Mouse (Mus musculus) hindbrain, embryonic 12.5 days (tissue): ENCODE measurements at regions not wholly inside any gene's neighbourhood (a gene's known extent, or its start where the extent isn't known, plus 50 kb on each side); places are given as distances from the start of the nearest gene placed in this dataset.

Experiments
- ATAC-seq: fragments of 200-750 bp; cut with Nextera tagmentation; 2 replicates; pipeline ENCODE4 v1.8.0; 2017; ENCODE audit warnings: moderate TSS enrichment; ENCODE audit not compliant: low FRiP score
- H3K27ac ChIP-seq: fragments of 300-500 bp; sonication (generic); 2 replicates; pipeline ENCODE4 v1.5.1; 2016; ENCODE audit warnings: mild to moderate bottlenecking
- H3K27me3 ChIP-seq: fragments of 300-500 bp; sonication (generic); 2 replicates; pipeline ENCODE4 v1.6.1; 2016; ENCODE audit warnings: mild to moderate bottlenecking
- H3K36me3 ChIP-seq: fragments of 300-500 bp; sonication (generic); 2 replicates; pipeline ENCODE4 v1.6.1; 2016; ENCODE audit warnings: mild to moderate bottlenecking
- H3K4me1 ChIP-seq: fragments of 300-500 bp; sonication (generic); 2 replicates; pipeline ENCODE4 v1.6.1; 2016
- H3K4me2 ChIP-seq: fragments of 300-500 bp; sonication (generic); replicated peaks from 2 replicates; pipeline ENCODE4 v1.6.1; 2016; ENCODE audit warnings: mild to moderate bottlenecking
- H3K4me3 ChIP-seq: fragments of 300-500 bp; sonication (generic); 2 replicates; pipeline ENCODE4 v1.5.1; 2016; ENCODE audit warnings: mild to moderate bottlenecking
- H3K9ac ChIP-seq: fragments of 300-500 bp; sonication (generic); 2 replicates; pipeline ENCODE4 v1.6.1; 2016; ENCODE audit warnings: mild to moderate bottlenecking, moderate library complexity
- H3K9me3 ChIP-seq: fragments of 300-500 bp; sonication (generic); replicated peaks from 2 replicates; pipeline ENCODE4 v1.6.1; 2016; ENCODE audit warnings: mild to moderate bottlenecking
- WGBS: fragments of 180-500 bp; shearing (Covaris S2); methylation state at CpG from one replicate; pipeline ENCODE4 v1.1.7; 2016; 5-methylcytosine and 5-hydroxymethylcytosine counted together

DNA sequence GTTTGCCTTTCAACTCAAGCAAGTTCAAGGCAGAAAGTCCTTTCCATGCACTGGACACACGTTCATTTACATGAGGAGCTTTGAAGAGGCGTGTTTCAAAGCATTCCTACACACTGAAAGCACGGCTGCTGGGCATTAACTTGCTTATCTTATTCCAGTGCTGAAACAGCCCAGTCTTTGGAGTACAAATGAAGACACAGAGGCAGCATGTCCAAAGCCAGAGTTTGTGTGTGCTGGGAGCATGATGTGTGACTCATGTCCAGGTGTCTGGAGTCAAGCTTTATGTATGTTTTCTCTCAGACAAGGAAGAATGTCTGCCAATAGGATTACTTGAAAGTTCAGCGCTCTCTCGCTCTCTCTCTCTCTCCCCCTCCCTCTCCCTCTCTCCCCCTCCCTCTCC lies 287.2 kb upstream of the Adamts9 start:
- ATAC-seq, result no peak
- H3K36me3 ChIP-seq, result no peaks in the 10 kb centered on the region

DNA sequence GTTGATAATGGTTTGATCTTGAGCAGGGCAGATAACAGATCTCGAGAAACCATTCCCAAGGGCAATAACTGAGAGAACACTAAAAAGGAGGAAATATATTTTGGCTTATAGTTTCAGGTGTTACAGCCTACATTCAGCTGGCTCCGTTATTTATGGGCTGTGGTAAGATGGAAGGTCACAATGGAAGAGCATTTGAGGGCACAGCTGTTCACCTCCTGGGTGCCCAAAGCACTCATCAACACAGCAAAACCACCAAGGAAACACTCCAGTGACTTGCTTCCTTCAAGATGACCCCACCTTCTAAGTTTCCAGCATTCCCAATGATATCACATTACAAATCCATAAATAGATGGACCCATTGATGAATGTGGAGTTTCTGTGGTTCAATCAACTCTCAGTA lies 286.0 kb upstream of the Adamts9 start:
- Histone ChIP-seq H3K4me2 (no peak overlapping the region), H3K9me3 (no peaks in the 10 kb centered on the region), H3K4me1 (peaks cover 4% of the 10 kb centered on the region), H3K36me3 (no peaks in the 10 kb centered on the region), H3K9ac (no peak overlapping the region), H3K4me3 (no peak overlapping the region), H3K27me3 (no peaks in the 10 kb centered on the region), H3K27ac (no peak overlapping the region)
- WGBS, result 88% methylated on average over 2 of the region's 2 CpGs
- no peak for ATAC-seq

More for the DNA sequence above, 287.2 kb upstream of the Adamts9 start:
- H3K4me1 ChIP-seq, result no peaks in the 10 kb centered on the region
- H3K27me3 ChIP-seq, result no peaks in the 10 kb centered on the region
- no peak overlapping the region for H3K4me2 ChIP-seq
- WGBS, result 77% methylated on average over 5 of the region's 5 CpGs
- H3K27ac ChIP-seq, result no peak overlapping the region
- H3K9me3 ChIP-seq, result no peaks in the 10 kb centered on the region
- no peak overlapping the region for H3K4me3 ChIP-seq
- no peak overlapping the region for H3K9ac ChIP-seq

DNA sequence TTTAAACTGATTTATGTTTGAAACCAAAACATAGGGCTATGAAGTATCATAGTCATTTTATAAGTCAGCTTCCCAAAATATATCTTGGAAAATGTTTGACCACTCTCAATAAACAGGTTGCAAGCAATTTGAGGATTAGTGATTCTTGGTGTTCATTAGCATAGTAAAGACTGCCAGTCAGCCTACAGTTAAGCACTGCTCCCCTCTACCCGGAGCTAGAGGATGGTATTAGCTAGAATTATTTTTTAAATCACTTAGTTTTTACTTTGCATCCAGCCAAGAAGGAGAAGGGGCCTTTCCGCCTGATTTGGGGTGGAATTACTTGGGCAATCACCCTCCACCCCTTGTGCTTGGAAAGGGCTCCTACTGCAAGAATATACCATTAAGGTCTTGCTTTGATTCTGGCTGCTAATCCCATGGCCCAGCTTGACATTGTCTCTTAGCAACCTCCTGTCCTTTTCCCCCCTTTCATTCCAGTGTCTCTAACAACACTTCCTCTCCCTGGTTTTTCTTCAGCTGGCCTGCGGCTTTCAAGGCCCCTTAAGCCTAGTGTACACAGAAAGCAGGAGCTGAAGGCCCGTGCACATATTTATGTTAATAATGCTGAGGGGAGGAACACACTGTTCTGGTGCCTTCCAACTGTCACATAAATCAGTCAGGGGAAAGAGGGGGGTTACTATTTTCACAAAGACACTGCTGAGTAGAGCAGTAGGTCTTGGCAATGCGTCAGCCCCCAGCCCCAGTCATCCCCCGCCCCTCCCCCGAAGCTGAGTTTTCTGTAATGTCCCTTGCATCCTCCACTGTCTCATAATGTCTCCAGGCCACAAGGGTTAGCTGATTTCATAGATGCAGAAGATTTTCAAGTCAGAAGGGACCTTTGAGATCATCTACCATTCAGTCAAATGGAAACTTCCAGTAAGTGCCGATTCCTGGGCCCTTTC lies 280.6 kb upstream of the Adamts9 start:
- Histone ChIP-seq H3K4me3 (no peak overlapping the region), H3K27ac (peak overlapping the region; percentile 52), H3K36me3 (no peaks in the 10 kb centered on the region), H3K4me1 (peaks cover 11% of the 10 kb centered on the region), H3K9me3 (no peaks in the 10 kb centered on the region), H3K9ac (no peak overlapping the region), H3K4me2 (no peak overlapping the region), H3K27me3 (no peaks in the 10 kb centered on the region)
- WGBS, result 28% methylated on average over 8 of the region's 8 CpGs
- peak; percentile 85 for ATAC-seq

DNA sequence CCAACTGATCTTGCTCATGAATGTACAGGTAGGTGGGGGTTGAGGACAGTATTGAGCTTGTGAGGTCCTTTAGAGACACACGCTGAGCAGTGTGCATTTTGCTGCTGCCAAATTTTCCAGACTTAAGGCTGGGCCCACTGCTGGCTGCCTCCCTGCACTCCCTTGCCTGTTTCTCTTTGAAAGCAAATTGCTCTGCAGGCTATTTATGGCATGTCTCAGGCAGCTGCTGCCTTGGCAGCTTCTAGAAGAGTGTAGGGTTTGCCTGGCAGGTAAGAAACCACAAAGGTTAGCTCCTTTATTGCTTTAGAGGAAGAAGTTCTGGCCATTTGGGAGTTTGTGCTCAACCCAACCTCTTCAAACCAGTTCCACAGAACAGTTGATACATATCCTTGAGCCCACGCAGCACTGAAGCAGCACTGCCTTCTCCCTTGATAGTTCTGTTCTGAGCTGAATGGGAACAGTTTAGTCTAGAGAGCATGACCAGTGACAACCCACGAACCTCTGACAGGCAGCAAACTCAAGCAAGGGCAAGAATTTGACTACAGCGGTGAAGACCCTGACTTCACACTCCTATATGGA lies 274.8 kb upstream of the Adamts9 start:
- Histone ChIP-seq H3K27ac (no peak overlapping the region), H3K27me3 (no peaks in the 10 kb centered on the region), H3K9ac (no peak overlapping the region), H3K4me3 (no peak overlapping the region), H3K4me1 (no peaks in the 10 kb centered on the region), H3K4me2 (no peak overlapping the region), H3K9me3 (no peaks in the 10 kb centered on the region), H3K36me3 (no peaks in the 10 kb centered on the region)
- ATAC-seq, result no peak
- 81% methylated on average over 4 of the region's 4 CpGs for WGBS

DNA sequence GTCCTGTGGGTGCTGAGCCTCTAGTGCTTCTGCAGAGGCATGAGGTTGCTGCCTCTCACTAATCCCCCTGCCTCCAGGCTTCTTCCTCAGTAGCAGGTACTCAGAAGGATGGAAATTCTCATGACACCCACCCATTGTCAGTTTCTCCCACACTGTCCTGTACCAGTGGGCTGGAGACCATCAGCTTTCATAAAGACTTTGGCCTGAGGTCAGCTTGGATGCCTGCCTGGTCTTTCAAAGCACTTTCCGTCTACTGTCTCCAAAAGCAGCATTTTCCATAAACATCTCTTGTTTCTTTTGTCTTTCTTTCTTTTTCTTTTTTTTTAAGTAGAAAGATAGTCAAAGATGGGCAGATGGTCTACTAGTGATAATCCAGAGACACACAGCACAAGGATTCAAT lies 257.6 kb upstream of the Adamts9 start:
- Histone ChIP-seq H3K4me3 (no peak overlapping the region), H3K9me3 (no peaks in the 10 kb centered on the region), H3K27ac (no peak overlapping the region), H3K27me3 (no peaks in the 10 kb centered on the region), H3K4me2 (no peak overlapping the region), H3K4me1 (no peaks in the 10 kb centered on the region), H3K9ac (no peak overlapping the region), H3K36me3 (no peaks in the 10 kb centered on the region)
- ATAC-seq, result no peak
- WGBS, result 88% methylated on average over 1 of the region's 1 CpGs

DNA sequence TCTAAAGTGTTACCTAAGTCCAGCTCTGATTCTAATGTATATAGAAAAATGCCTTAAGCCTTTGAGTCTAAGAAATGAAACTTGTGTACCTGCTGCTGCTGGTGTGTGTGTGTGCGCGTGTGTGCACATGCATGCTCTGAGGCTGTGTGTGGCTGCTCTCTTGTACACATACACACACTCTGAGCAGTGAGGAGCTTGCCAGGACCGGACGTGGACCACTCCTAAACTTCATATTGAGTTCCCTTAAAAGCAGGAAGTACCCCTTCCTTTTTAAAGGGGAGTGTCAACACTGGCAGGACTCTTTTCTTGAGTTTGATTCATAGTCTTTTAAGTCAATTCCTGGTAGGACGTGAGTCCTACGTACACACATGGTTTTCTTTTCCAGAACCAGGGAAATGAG lies 251.4 kb upstream of the Adamts9 start:
- H3K27me3 ChIP-seq, result no peaks in the 10 kb centered on the region
- no peak overlapping the region for H3K9ac ChIP-seq

DNA sequence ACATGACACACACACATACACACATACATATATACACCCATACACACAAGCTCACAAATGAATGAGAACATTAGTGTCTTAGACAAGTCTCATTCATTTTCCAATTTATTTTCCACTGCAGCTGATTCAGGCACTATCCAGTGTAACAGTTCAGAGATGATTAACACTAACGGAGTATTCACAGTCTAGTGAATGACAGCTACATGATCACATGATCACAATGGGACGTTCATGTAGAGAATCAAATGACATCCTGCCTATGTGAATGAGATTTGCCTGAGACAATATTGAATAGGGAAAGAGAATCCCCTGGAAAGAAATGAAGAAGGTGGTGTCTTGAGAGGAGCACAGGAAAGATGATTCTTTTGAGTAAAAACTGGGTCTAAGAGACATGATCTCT lies 249.7 kb upstream of the Adamts9 start:
- H3K36me3 ChIP-seq, result no peaks in the 10 kb centered on the region
- no peaks in the 10 kb centered on the region for H3K9me3 ChIP-seq
- H3K4me1 ChIP-seq, result no peaks in the 10 kb centered on the region
- H3K4me3 ChIP-seq, result no peak overlapping the region
- no peak for ATAC-seq
- no peak overlapping the region for H3K9ac ChIP-seq
- H3K27ac ChIP-seq, result no peak overlapping the region
- H3K27me3 ChIP-seq, result no peaks in the 10 kb centered on the region
- WGBS, result 49% methylated on average over 2 of the region's 2 CpGs
- no peak overlapping the region for H3K4me2 ChIP-seq

More for the DNA sequence above, 251.4 kb upstream of the Adamts9 start:
- no peak overlapping the region for H3K4me3 ChIP-seq
- no peak overlapping the region for H3K27ac ChIP-seq
- no peak overlapping the region for H3K4me2 ChIP-seq
- no peaks in the 10 kb centered on the region for H3K36me3 ChIP-seq
- H3K4me1 ChIP-seq, result no peaks in the 10 kb centered on the region
- H3K9me3 ChIP-seq, result no peaks in the 10 kb centered on the region
- 87% methylated on average over 6 of the region's 6 CpGs for WGBS
- ATAC-seq, result no peak

DNA sequence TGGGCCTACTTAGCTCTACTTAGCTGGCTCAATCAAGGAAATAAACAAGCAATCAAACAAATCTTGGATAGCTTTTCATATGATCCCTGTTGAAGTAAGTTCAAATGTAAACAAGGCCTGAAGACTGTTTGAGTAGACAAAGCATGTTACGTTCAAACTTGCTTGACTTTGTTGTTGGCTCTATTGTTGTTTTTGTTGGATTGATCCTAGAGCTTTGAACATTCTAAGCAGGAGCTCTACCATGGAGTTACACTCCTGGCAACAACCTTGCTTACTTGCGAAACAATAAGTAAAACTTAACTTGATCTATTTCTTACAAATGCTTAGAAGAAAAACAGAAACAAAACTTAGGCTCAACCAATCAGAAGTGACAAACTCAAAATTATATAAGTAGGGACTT lies 247.7 kb upstream of the Adamts9 start:
- Histone ChIP-seq H3K27me3 (no peaks in the 10 kb centered on the region), H3K4me3 (no peak overlapping the region), H3K4me2 (no peak overlapping the region), H3K36me3 (no peaks in the 10 kb centered on the region), H3K4me1 (no peaks in the 10 kb centered on the region), H3K27ac (no peak overlapping the region), H3K9ac (no peak overlapping the region), H3K9me3 (no peaks in the 10 kb centered on the region)
- 93% methylated on average over 2 of the region's 2 CpGs for WGBS
- no peak for ATAC-seq

DNA sequence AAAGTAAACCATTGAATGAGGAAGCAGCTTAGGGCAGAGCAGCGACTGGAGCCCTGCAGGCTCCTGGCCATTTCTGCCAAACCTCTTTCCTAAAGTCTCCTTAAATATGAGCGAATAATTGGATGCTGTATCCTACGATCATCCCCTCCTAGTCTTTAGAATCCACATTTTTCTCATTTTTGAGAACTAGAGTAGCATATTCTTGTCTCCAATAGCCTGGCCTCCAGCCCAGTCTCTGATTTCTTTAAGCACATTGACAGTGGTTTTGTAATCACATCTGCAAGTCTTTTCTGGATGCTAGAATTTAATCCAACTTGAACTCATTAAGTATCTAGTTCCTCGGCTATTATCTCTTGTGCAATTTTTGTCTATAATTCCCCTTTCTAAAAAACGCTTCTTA lies 225.2 kb upstream of the Adamts9 start:
- Histone ChIP-seq H3K9ac (no peak overlapping the region), H3K36me3 (no peaks in the 10 kb centered on the region), H3K4me3 (no peak overlapping the region), H3K4me2 (no peak overlapping the region), H3K27ac (no peak overlapping the region), H3K4me1 (peaks cover 9% of the 10 kb centered on the region), H3K27me3 (no peaks in the 10 kb centered on the region), H3K9me3 (no peaks in the 10 kb centered on the region)
- ATAC-seq, result no peak
- 87% methylated on average over 5 of the region's 5 CpGs for WGBS

DNA sequence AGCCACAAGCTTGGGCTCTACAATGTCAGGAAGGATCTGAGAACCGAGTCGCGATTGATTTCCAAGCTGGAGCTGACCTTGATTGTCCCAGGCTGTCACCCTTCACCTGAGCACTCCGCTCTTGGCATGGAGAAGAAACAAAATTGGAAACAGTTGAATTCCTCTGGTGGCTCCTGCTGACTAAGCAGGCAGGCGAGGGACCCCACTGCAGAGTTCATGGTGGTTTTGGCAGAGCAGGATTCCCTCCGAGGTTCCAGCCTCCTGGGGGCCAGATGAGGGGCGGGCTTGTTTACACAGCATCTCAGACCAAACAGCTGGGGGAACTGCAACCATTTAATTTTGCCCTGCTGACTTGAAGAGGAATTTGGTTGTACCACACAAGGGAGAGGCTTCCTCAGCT lies 224.0 kb upstream of the Adamts9 start:
- H3K9me3 ChIP-seq, result no peaks in the 10 kb centered on the region
- H3K36me3 ChIP-seq, result no peaks in the 10 kb centered on the region
- no peak for ATAC-seq
- H3K27me3 ChIP-seq, result no peaks in the 10 kb centered on the region
- no peak overlapping the region for H3K27ac ChIP-seq
- H3K4me3 ChIP-seq, result no peak overlapping the region
- no peak overlapping the region for H3K9ac ChIP-seq
- 35% methylated on average over 7 of the region's 7 CpGs for WGBS
- peaks cover 9% of the 10 kb centered on the region for H3K4me1 ChIP-seq
- H3K4me2 ChIP-seq, result no peak overlapping the region

DNA sequence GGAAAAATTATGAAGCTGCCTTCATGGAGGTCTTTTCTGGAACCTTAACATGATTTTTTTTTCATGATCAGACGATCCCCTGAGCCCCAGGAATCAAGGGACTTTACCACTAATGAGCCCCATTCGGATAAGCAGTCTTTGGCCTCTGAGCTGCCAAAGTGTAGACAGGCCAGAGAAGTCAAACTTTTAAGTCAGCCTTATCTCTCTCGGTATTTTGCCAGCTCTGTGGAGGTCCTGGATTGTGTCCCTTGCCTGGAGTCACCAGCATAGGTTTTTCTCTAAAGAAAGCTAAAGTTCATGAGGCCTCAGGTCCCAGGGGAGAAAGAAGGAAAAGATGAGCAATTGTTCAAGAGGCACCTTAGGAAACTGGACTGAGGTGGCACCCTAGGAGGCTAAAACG lies 222.7 kb upstream of the Adamts9 start:
- H3K9ac ChIP-seq, result no peak overlapping the region
- no peak overlapping the region for H3K27ac ChIP-seq
- H3K4me2 ChIP-seq, result no peak overlapping the region
- H3K4me1 ChIP-seq, result peaks cover 7% of the 10 kb centered on the region
- no peaks in the 10 kb centered on the region for H3K36me3 ChIP-seq
- H3K9me3 ChIP-seq, result no peaks in the 10 kb centered on the region
- H3K4me3 ChIP-seq, result no peak overlapping the region
- WGBS, result 59% methylated on average over 4 of the region's 4 CpGs
- no peak for ATAC-seq
- H3K27me3 ChIP-seq, result no peaks in the 10 kb centered on the region

DNA sequence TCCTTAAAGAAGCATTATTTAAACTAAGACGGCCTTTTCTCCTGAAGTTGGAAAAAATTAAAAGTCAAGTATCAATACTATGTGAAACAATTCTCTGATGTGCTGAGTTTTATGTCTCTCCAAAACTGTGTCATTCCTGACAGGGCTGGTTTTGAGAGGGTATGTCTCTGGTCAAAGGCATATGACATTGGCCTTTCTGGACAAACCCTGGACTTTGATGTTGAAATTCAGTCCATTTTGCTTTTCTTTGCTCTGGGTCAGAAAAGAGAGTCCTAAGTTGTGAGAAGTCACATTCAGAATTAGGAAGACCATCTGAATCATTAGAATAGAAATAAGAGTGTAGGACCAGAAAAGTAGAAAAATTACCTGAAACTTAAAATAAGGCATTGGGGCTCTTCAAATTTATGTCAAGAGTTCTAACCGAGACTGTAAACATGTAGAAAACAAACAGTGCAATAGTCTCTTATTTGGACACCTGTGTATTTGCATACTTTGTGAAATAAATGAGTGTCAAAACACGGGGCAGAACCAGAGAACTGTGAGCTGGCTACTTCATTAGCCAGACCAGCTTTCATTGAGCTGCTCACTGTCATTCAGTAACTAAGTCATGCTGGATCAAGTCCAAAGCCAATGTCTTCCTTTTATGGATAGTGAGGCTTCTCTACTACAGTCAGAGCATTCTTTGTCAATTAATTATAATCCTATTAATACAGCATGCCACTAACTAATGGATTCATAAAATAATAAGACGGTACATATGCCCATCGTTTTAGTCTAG lies 209.3 kb upstream of the Adamts9 start:
- no peak for ATAC-seq
- Histone ChIP-seq H3K4me3 (no peak overlapping the region), H3K27ac (no peak overlapping the region), H3K9me3 (no peaks in the 10 kb centered on the region), H3K9ac (no peak overlapping the region), H3K27me3 (no peaks in the 10 kb centered on the region), H3K4me2 (no peak overlapping the region), H3K4me1 (no peaks in the 10 kb centered on the region), H3K36me3 (no peaks in the 10 kb centered on the region)
- 85% methylated on average over 5 of the region's 5 CpGs for WGBS
